Mouse (Mus musculus) hindbrain, embryonic 14.5 days (tissue): ENCODE results near the gene Pef1. TPM values are rescaled to one million over a fixed set of nuclear protein-coding genes. Genes with fewer than 3 reads are reported as not detected.

Source experiments
- ATAC-seq: fragments of 200-750 bp; cut with Nextera tagmentation; 2 replicates; pipeline ENCODE4 v1.8.0; 2017; ENCODE audit warnings: moderate number of reproducible peaks, mild to moderate bottlenecking, moderate TSS enrichment, moderate library complexity; ENCODE audit not compliant: low FRiP score
- DNase-seq: peaks from one replicate; pipeline ENCODE4 v3.0.0-alpha.2; 2015; ENCODE audit warnings: low spot score
- H3K27ac ChIP-seq: fragments of 300-500 bp; sonication (generic); 2 replicates; pipeline ENCODE4 v1.5.1; 2014; ENCODE audit warnings: mild to moderate bottlenecking, moderate library complexity
- H3K27me3 ChIP-seq: fragments of 300-500 bp; sonication (generic); 2 replicates; pipeline ENCODE4 v1.6.1; 2014; ENCODE audit warnings: mild to moderate bottlenecking, low read length, mixed read lengths; ENCODE audit not compliant: control insufficient read depth, insufficient read depth
- H3K36me3 ChIP-seq: fragments of 300-500 bp; sonication (generic); replicated peaks from 2 replicates; pipeline ENCODE4 v1.6.1; 2014; ENCODE audit not compliant: control insufficient read depth, insufficient read depth
- H3K4me1 ChIP-seq: fragments of 300-500 bp; sonication (generic); replicated peaks from 2 replicates; pipeline ENCODE4 v1.6.1; 2014; ENCODE audit warnings: antibody characterized with exemption, low read length, mixed read lengths; ENCODE audit not compliant: control insufficient read depth, insufficient read depth
- H3K4me2 ChIP-seq: fragments of 300-500 bp; sonication (generic); replicated peaks from 2 replicates; pipeline ENCODE4 v1.6.1; 2014; ENCODE audit warnings: mild to moderate bottlenecking, moderate library complexity
- H3K4me3 ChIP-seq: fragments of 300-500 bp; sonication (generic); replicated peaks from 2 replicates; pipeline ENCODE4 v1.5.1; 2014; ENCODE audit warnings: mild to moderate bottlenecking, low read length
- H3K9ac ChIP-seq: fragments of 300-500 bp; sonication (generic); 2 replicates; pipeline ENCODE4 v1.6.1; 2014
- H3K9me3 ChIP-seq: fragments of 300-500 bp; sonication (generic); 2 replicates; pipeline ENCODE4 v1.6.1; 2016; ENCODE audit warnings: low read length; ENCODE audit not compliant: control insufficient read depth
- WGBS: fragments of 180-500 bp; shearing (Covaris S2); extraction: QIAGEN DNeasy Blood & Tissue Kit; methylation state at CpG from one replicate; pipeline ENCODE4 v1.1.7; 2014; 5-methylcytosine and 5-hydroxymethylcytosine counted together
- polyA plus RNA-seq: library from polyadenylated mRNA; unstranded; fragments of >200 nt; fragmentation: Nextera tagmentation; extraction: Ambion mirVana; gene quantifications from 2 replicates; pipeline ENCODE4 v1.2.1, GENCODE M21; 2014

The Pef1 gene
- polyA plus RNA-seq, 1 experiment from 2014 or later, result 66.0 TPM

GRCm38 (mm10) chr4:130070523-130070922 is 31.8 kb upstream of the Pef1 start:
- no peaks in the 10 kb centered on the region for H3K9me3 ChIP-seq
- H3K4me3 ChIP-seq, result no peak overlapping the region
- no peak for DNase-seq
- no peak overlapping the region for H3K4me2 ChIP-seq
- H3K36me3 ChIP-seq, result no peaks in the 10 kb centered on the region
- H3K9ac ChIP-seq, result no peak overlapping the region
- no peaks in the 10 kb centered on the region for H3K4me1 ChIP-seq
- H3K27ac ChIP-seq, result no peak overlapping the region
- ATAC-seq, result no peak
- H3K27me3 ChIP-seq, result no peaks in the 10 kb centered on the region
- WGBS, result 53% methylated on average over 3 of the region's 3 CpGs

GRCm38 (mm10) chr4:130071758-130072157 is 30.6 kb upstream of the Pef1 start:
- Histone ChIP-seq H3K9me3 (no peaks in the 10 kb centered on the region), H3K4me2 (no peak overlapping the region), H3K9ac (no peak overlapping the region), H3K36me3 (no peaks in the 10 kb centered on the region), H3K27me3 (no peaks in the 10 kb centered on the region), H3K4me3 (no peak overlapping the region), H3K4me1 (0 out of 2 replicates have a peak, but pooled peaks cover 4% of the 10 kb centered on the region), H3K27ac (no peak overlapping the region)
- 94% methylated on average over 2 of the region's 2 CpGs for WGBS
- DNase-seq (no peak), ATAC-seq (no peak)

- H3K36me3 ChIP-seq, result no peaks in the 10 kb centered on the region
- H3K4me2 ChIP-seq, result no peak overlapping the region
- 0 out of 2 replicates have a peak, but pooled peaks cover 8% of the 10 kb centered on the region for H3K4me1 ChIP-seq
- 85% methylated on average over 4 of the region's 4 CpGs for WGBS
- no peak for DNase-seq
- no peak overlapping the region for H3K9ac ChIP-seq
- peaks cover 3% of the 10 kb centered on the region; the same call in 1 of the 2 replicates for H3K27me3 ChIP-seq
- ATAC-seq, result no peak
- H3K4me3 ChIP-seq, result no peak overlapping the region
- no peak overlapping the region for H3K27ac ChIP-seq
- H3K9me3 ChIP-seq, result no peaks in the 10 kb centered on the region
These were observed 29.0 kb upstream of the Pef1 start for GRCm38 (mm10) chr4:130073367-130073766.

- Histone ChIP-seq H3K4me2 (no peak overlapping the region), H3K9me3 (no peaks in the 10 kb centered on the region), H3K27ac (no peak overlapping the region), H3K4me1 (0 out of 2 replicates have a peak, but pooled peaks cover 12% of the 10 kb centered on the region), H3K36me3 (no peaks in the 10 kb centered on the region), H3K4me3 (no peak overlapping the region), H3K27me3 (peaks cover 3% of the 10 kb centered on the region; the same call in 1 of the 2 replicates), H3K9ac (no peak overlapping the region)
- peak; percentile 52; the same call in 1 of the 2 replicates for ATAC-seq
- no peak for DNase-seq
- 70% methylated on average over 17 of the region's 17 CpGs for WGBS
These were observed 27.4 kb upstream of the Pef1 start for GRCm38 (mm10) chr4:130074761-130075515.

GRCm38 (mm10) chr4:130076856-130077255 is 25.5 kb upstream of the Pef1 start:
- no peak for ATAC-seq
- Histone ChIP-seq H3K27me3 (peaks cover 3% of the 10 kb centered on the region), H3K9me3 (no peaks in the 10 kb centered on the region), H3K4me2 (no peak overlapping the region), H3K4me1 (peaks cover 17% of the 10 kb centered on the region; the same call in 1 of the 2 replicates), H3K9ac (no peak overlapping the region), H3K36me3 (no peaks in the 10 kb centered on the region), H3K4me3 (no peak overlapping the region), H3K27ac (no peak overlapping the region)
- DNase-seq, result no peak
- WGBS, result 48% methylated on average over 8 of the region's 8 CpGs

GRCm38 (mm10) chr4:130078816-130079485 is 23.4 kb upstream of the Pef1 start:
- no peak overlapping the region for H3K4me2 ChIP-seq
- H3K9ac ChIP-seq, result no peak overlapping the region
- ATAC-seq (no peak), DNase-seq (no peak)
- no peaks in the 10 kb centered on the region for H3K36me3 ChIP-seq
- H3K4me1 ChIP-seq, result peaks cover 17% of the 10 kb centered on the region; the same call in 1 of the 2 replicates
- no peaks in the 10 kb centered on the region for H3K9me3 ChIP-seq
- H3K27me3 ChIP-seq, result peaks cover 3% of the 10 kb centered on the region
- H3K4me3 ChIP-seq, result no peak overlapping the region
- 61% methylated on average over 17 of the region's 17 CpGs for WGBS
- H3K27ac ChIP-seq, result peak overlapping the region; percentile 9; the same call in 1 of the 2 replicates

GRCm38 (mm10) chr4:130079521-130079920 is 22.8 kb upstream of the Pef1 start:
- 78% methylated on average over 3 of the region's 3 CpGs for WGBS
- Histone ChIP-seq H3K4me1 (peaks cover 17% of the 10 kb centered on the region; the same call in 1 of the 2 replicates), H3K36me3 (no peaks in the 10 kb centered on the region), H3K9ac (no peak overlapping the region), H3K4me2 (no peak overlapping the region), H3K27ac (peak overlapping the region; percentile 9; the same call in 1 of the 2 replicates), H3K9me3 (no peaks in the 10 kb centered on the region), H3K4me3 (no peak overlapping the region), H3K27me3 (peaks cover 3% of the 10 kb centered on the region)
- DNase-seq (no peak), ATAC-seq (no peak)

- peak; percentile 68 for DNase-seq
- ATAC-seq, result peak; percentile 68; the same call in 1 of the 2 replicates
- Histone ChIP-seq H3K9ac (no peak overlapping the region), H3K4me3 (no peak overlapping the region), H3K36me3 (no peaks in the 10 kb centered on the region), H3K4me2 (no peak overlapping the region), H3K4me1 (peaks cover 16% of the 10 kb centered on the region; the same call in 1 of the 2 replicates), H3K9me3 (no peaks in the 10 kb centered on the region), H3K27ac (no peak overlapping the region), H3K27me3 (peaks cover 3% of the 10 kb centered on the region)
- 67% methylated on average over 19 of the region's 19 CpGs for WGBS
These were observed 20.8 kb upstream of the Pef1 start for GRCm38 (mm10) chr4:130081345-130082190.
